Mouse (Mus musculus) neural tube, embryonic 10.5 days (tissue): ENCODE data around the gene Defb9.
"Not testable (repeated sequence)": the region's sequence is repeated elsewhere in the genome, so short reads cannot be mapped to it uniquely, and the experiment has no call there.

Experiments used
- DNase-seq: peaks from one replicate; pipeline ENCODE4 v3.0.0-alpha.2; 2017; ENCODE audit warnings: low spot score; ENCODE audit errors: extremely low spot score

Gene Defb9

DNA sequence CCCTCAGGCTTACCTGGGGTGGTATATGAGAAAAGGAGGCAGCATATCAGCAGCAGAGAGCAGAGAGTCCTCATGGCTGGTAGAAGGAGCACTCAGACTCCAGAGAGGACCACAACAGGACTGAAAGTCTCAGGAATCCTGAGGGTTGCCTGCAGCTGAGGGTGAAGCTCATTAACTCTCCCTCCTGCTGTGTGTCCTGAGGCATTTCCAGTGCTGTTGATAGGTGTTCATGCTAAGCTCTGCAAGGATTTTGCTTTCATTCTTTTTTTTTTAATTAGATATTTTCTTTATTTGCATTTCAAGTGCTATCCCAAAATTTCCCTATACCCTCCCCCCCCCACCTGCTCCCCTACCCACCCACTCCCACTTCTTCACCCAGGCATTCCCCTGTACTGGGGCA, at the start of gene Defb9:
Gene Defb9, minus strand, starts transcription at position 101 of the 400 bp plus-strand sequence.
- DNase-seq, result not testable (repeated sequence)

DNA sequence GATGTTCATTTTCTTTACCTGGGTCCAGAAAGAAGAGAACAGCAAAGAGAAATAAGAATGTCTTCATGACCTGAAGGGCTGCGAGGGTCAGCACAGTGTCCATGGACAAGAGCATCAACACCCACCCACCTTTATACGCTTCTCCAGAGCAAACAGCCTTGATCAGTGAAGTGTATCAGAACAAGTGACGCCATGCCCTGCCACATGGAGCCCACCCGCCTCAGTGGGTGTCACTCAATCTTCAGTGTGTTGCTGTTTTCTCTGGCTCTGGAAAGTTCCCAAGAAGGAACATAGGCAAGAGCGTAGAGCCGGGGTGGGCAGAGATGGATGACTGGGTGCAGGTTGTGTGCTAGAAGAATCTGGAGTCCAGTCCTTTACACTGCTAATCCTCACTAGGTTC, 47.4 kb upstream of the Defb9 start, which contains the start of gene Defb15:
Gene Defb15, minus strand, starts transcription at position 101 of the 400 bp plus-strand sequence.
- no peak for DNase-seq

DNA sequence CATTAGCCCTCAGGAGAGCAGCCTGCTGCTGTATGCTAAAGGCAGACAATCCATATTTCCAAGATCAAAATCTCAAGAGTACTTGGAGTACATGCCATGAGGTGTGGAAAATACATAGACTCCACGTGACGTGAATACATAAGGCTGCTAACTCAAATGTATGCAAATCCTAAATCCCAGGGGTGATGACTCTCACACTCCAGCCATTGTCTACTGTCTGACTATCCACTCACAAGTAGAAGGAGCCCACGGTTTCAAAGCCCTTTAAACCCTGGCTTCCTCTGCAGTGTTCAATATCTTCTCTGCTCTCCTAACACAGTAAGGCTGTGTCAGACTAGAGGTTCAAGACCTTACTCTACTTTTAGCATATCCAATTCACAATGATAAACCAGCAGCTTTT, 45.5 kb upstream of the Defb9 start:
- not testable (repeated sequence) for DNase-seq

DNA sequence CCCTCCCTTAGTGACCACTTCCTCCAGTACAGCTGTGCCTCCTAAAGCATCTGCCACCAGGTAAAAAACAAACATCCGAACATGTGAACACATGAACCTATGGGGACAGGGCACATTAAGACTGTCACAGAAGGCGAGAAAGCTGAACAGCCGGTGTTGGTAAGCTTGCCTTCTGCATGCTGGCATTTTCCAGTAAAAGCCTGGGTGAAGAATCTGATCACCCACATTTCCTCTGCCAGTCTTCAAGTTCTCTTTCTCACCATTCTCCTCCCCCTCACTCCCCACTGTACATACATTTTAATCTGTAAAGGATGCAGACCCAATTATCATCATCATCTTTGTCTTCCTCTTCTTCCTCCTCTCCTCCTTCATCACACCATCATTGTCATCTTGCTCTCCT, 30.4 kb upstream of the Defb9 start:
- no peak for DNase-seq

DNA sequence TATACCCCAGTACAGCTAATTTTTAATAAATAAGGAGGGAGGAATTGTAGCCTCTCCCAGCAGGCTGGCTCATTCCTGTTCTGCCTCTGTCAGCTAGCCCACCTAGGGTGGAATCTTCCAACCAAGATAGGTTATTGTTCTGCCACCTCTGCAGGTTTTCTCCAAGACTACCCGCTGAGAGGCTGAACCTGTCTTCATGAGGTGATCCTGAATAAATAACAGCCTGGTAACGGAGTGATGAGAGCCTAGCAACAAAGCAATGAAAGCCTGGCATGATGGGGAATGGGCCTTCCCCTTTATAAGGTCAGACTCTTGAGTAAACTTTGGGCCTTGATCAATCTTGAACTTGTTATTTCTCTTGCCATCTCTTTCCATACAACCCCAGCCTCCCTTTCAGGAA, 27.3 kb upstream of the Defb9 start:
- DNase-seq, result no peak

DNA sequence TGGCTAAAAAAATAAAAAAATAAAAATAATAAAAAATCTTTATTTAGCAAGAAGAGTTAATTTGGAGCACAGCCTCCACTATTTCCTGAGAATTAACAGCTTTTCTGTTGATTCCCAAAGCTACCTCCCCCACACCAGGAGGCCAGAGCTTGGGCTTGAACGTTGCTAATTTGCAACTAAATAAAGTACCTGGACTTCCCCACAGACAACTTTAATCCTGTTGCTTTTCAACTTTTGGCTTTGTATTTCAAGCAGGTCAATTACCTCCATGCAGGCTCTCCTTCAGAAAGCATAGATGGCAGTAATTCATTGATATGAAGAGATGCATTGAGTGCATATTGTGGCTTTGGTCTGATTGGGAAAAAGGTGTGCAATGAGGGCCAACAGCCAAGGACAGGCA, 26.7 kb upstream of the Defb9 start:
- no peak for DNase-seq

DNA sequence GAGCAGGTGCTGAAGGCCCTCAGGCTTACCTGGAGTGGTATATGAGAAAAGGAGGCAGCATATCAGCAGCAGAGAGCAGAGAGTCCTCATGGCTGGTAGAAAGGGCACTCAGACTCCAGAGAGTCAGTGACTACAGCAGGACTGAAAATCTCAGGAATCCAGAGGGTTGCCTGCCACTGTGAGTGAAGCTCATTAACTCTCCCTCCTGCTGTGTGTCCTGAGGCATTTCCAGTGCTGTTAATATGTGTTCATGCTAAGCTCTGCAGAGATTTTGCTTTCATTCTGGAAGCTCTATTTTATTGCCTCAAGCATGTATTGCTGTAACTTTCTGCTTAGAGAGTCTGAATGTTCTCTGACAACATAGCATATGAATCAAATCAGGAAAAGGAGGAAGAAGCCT, 21.1 kb upstream of the Defb9 start, which contains the start of gene Defb11:
Gene Defb11, minus strand, starts transcription at position 123 of the 400 bp plus-strand sequence.
- not testable (repeated sequence) for DNase-seq

DNA sequence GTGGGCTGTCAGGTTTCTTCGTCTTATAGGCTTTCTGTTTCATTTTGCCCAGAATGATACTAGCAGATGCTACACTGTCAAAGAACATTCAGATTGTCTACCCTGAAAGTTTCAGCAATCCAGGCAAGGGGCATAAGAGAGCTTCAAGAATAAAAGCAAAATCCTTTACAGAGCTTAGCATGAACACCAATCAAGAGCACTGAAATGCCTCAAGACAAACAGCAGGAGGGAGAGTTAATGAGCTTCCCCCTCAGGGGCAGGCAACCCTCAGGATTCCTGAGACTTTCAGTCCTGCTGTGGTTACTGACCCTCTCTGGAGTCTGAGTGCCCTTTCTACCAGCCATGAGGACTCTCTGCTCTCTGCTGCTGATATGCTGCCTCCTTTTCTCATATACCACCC, 26.6 kb downstream of the Defb9 start, which contains the start of gene Defb10:
Gene Defb10, plus strand, starts transcription at position 316 of the 400 bp plus-strand sequence.
- not testable (repeated sequence) for DNase-seq
